Mouse (Mus musculus) heart, embryonic 10.5 days (tissue): ENCODE results near the gene Ppp1r14d. TPM values are rescaled to one million over a fixed set of nuclear protein-coding genes. Genes with fewer than 3 reads are reported as not detected.

Experiments
- DNase-seq: peaks from one replicate; pipeline ENCODE4 v3.0.0-alpha.2; 2017; ENCODE audit warnings: low spot score
- H3K27ac ChIP-seq: fragments of 300-500 bp; sonication (generic); 2 replicates; pipeline ENCODE4 v1.5.1; 2016; ENCODE audit warnings: mild to moderate bottlenecking
- H3K27me3 ChIP-seq: fragments of 300-500 bp; sonication (generic); 2 replicates; pipeline ENCODE4 v1.6.1; 2016; ENCODE audit warnings: mild to moderate bottlenecking; ENCODE audit not compliant: poor library complexity, insufficient read depth, severe bottlenecking
- H3K36me3 ChIP-seq: fragments of 300-500 bp; sonication (generic); 2 replicates; pipeline ENCODE4 v1.6.1; 2016; ENCODE audit warnings: mild to moderate bottlenecking, moderate library complexity
- H3K4me1 ChIP-seq: fragments of 300-500 bp; sonication (generic); 2 replicates; pipeline ENCODE4 v1.6.1; 2016; ENCODE audit warnings: mild to moderate bottlenecking
- H3K4me3 ChIP-seq: fragments of 300-500 bp; sonication (generic); 2 replicates; pipeline ENCODE4 v1.5.1; 2016; ENCODE audit warnings: mild to moderate bottlenecking, moderate library complexity
- H3K9me3 ChIP-seq: fragments of 300-500 bp; sonication (generic); 2 replicates; pipeline ENCODE4 v1.6.1; 2016; ENCODE audit warnings: mild to moderate bottlenecking, moderate library complexity
- WGBS: fragments of 180-500 bp; shearing (Covaris S2); methylation state at CpG from one replicate; pipeline ENCODE4 v1.1.7; 2016; 5-methylcytosine and 5-hydroxymethylcytosine counted together
- polyA plus RNA-seq: library from polyadenylated mRNA; unstranded; fragments of >200 nt; fragmentation: Nextera tagmentation; extraction: Ambion mirVana; gene quantifications from 2 replicates; pipeline ENCODE4 v1.2.1, GENCODE M21; 2016

Gene Ppp1r14d
- polyA plus RNA-seq, 1 experiment from 2014 or later = 0.18 TPM

DNA sequence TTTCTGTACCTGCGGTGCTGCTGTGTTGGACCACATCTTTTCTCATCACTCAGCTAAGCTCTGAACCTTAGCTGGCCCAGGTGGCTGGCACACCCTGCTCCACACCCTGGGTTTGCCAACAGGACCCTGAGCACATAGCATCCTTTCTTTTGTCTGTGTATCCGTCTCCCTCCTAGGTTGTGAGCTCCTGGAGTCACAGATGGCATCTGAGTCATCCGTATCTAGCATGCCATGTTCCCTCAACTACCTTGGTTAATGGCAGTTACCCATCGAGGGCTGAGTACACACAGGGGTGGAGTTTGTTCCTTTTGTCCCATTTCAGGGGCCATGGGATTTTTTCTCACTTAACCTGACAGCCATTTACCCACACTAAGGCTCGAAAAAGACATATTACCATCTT lies 20.7 kb upstream of the Ppp1r14d start:
- no peak for DNase-seq
- no peak overlapping the region for H3K27ac ChIP-seq
- H3K4me1 ChIP-seq = peaks cover 7% of the 10 kb centered on the region; the same call in 1 of the 2 replicates
- H3K9me3 ChIP-seq = no peaks in the 10 kb centered on the region
- 64% methylated on average over 5 of the region's 5 CpGs for WGBS
- no peaks in the 10 kb centered on the region for H3K36me3 ChIP-seq
- H3K4me3 ChIP-seq = no peak overlapping the region
- H3K27me3 ChIP-seq = peaks cover 43% of the 10 kb centered on the region

DNA sequence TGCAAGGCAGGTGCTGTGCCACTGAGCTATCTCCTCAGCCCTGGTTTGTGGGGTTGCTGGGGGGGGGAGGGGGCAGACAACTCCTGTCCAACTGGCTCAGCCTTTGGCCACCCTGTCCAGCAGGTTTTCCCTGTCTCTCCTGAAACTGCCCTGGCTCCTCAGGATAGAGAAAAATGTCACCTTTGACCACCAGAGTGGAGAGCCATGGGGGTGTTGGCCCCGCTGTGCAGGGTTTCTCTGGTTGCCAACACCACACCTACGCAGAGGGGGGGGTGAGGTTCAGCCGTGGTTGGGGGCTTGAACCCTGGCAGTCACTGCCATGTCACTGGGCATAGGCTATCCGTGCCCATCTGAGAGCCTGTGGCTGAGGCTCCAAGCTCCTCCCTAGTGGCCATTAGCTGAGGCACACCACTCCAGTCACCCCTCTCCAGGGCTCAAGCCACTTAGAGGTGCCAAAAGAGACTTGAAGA lies 19.9 kb upstream of the Ppp1r14d start:
- no peak for DNase-seq
- Histone ChIP-seq H3K27ac (no peak overlapping the region), H3K9me3 (no peaks in the 10 kb centered on the region), H3K36me3 (no peaks in the 10 kb centered on the region), H3K4me1 (peaks cover 7% of the 10 kb centered on the region; the same call in 1 of the 2 replicates), H3K27me3 (peaks cover 37% of the 10 kb centered on the region), H3K4me3 (no peak overlapping the region)
- WGBS = 67% methylated on average over 4 of the region's 4 CpGs

DNA sequence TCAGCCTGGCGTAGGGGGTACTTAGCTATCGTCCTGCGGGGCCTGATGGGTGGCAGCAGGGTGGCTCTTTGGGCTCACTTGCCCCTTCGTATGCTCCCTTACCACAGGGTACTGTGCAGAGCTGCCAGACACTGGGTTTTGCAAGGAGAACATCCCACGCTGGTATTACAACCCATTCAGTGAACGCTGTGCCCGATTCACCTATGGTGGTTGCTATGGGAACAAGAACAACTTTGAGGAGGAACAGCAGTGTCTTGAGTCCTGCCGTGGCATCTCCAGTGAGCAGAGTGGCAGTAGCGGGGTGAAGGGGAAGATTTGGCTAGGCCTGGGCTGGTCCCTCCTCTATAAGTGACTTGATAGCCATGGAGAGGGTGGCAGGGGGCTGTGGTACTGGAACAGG lies 18.2 kb upstream of the Ppp1r14d start:
- Histone ChIP-seq H3K9me3 (no peaks in the 10 kb centered on the region), H3K36me3 (no peaks in the 10 kb centered on the region), H3K27me3 (peaks cover 21% of the 10 kb centered on the region), H3K27ac (no peak overlapping the region), H3K4me3 (no peak overlapping the region), H3K4me1 (peaks cover 7% of the 10 kb centered on the region; the same call in 1 of the 2 replicates)
- DNase-seq = no peak
- WGBS = 83% methylated on average over 9 of the region's 9 CpGs

DNA sequence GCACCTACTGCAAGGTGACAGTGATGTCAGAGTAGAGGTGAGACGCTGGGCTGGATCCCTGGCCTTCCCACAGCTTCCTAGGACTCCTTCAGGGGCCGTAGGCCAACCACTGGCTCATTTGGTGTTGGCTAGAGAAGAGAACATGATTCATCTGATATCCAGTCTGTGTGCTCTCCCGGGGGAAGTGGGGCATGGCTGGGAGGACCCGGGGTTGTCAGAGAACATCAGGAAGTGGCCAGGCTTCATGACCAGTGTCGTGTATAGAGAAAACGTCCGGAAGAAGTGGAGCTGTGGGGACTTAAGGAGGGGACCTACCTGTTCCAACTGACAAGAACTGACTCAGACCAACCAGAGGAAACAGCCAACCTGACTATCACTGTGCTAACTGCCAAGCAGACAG lies 15.5 kb upstream of the Ppp1r14d start:
- WGBS = 75% methylated on average over 7 of the region's 7 CpGs
- H3K4me3 ChIP-seq = no peak overlapping the region

DNA sequence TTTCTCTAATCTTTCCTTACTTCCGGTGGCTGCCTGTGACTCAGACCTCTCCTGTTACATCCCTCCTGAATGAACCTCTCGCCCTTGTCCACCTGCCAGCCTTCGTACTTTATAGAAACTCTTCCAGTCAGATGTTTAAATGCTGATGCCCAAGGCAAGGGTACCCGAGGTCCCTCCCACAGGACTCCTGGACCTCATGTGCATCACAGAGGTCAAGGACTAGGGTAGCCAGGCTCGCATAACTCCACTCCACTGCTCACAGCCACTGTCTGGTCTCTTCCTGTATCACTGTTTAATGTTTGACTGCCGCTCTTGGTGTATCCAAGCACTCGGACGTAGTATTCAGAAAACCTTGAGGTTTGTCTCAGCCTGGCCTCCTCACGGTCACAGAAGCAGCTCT lies 12.8 kb upstream of the Ppp1r14d start:
- Histone ChIP-seq H3K9me3 (no peaks in the 10 kb centered on the region), H3K4me1 (peaks cover 4% of the 10 kb centered on the region), H3K27ac (no peak overlapping the region), H3K4me3 (no peak overlapping the region), H3K36me3 (no peaks in the 10 kb centered on the region), H3K27me3 (peaks cover 49% of the 10 kb centered on the region)
- DNase-seq = no peak
- WGBS = 74% methylated on average over 9 of the region's 9 CpGs

More for the DNA sequence above, 15.5 kb upstream of the Ppp1r14d start:
- Histone ChIP-seq H3K36me3 (no peaks in the 10 kb centered on the region), H3K4me1 (no peaks in the 10 kb centered on the region; the same call in 1 of the 2 replicates), H3K27me3 (peaks cover 42% of the 10 kb centered on the region), H3K9me3 (no peaks in the 10 kb centered on the region), H3K27ac (no peak overlapping the region)
- DNase-seq = no peak

DNA sequence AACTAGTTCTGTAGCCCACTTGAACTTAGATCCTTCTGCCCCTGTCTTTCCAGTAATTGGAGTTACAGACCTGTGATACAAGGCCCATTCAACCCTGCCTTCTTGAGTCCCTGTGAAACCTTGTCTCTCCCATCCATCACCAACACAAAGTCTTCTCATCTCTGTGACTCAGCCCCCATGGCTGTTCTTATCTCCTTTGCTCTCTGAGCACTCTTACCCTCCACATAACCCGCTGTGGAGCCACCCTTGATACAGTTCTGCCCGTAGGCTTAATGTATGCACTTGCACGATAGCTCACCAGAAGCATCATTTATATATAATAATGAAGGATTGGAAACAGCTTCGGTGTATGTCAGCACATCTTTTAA lies 11.1 kb upstream of the Ppp1r14d start:
- WGBS = 79% methylated on average over 4 of the region's 4 CpGs
- peaks cover 14% of the 10 kb centered on the region for H3K4me1 ChIP-seq
- no peak for DNase-seq
- H3K36me3 ChIP-seq = no peaks in the 10 kb centered on the region
- peaks cover 67% of the 10 kb centered on the region for H3K27me3 ChIP-seq
- no peak overlapping the region for H3K27ac ChIP-seq
- no peaks in the 10 kb centered on the region for H3K9me3 ChIP-seq
- H3K4me3 ChIP-seq = no peak overlapping the region

DNA sequence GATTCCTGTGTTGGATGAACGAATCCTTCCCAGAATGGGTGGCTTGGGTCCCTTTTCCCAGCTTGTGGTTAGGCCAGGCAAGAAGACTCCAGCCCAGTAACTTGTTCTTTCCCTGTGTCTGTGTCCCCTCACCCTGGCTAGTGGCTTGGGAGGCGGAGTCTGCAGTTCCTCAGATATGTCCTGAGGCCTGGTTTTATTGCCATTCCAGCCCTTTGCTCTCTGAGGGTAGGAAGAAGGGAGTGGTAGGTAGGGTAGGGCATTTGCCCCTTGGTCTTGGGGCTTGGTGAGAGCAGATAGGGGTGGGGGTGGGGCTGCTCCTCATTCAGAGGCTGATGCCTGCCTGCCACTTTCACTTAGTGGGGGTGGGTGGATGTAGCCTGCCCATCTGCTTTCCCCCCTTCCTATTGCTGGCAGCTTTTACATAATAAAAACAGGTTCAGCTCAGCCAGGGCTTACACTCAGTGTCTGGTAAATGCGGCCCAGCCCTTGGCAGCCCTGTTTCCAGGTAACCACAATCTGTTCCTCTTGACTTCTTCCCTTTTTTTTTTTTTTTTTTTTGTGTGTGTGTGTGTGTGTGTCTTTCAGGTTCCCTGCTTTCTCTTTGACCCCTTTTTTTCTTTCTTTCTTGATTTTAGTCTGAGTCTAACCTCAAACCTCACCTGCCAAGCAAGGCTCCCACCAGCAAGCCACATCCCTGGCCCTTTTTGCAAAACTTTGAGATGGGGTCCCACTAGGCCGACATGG lies 10.5 kb upstream of the Ppp1r14d start:
- WGBS = 76% methylated on average over 4 of the region's 4 CpGs
- Histone ChIP-seq H3K4me1 (peaks cover 14% of the 10 kb centered on the region), H3K36me3 (no peaks in the 10 kb centered on the region), H3K27ac (no peak overlapping the region), H3K27me3 (peaks cover 72% of the 10 kb centered on the region), H3K9me3 (no peaks in the 10 kb centered on the region), H3K4me3 (no peak overlapping the region)
- DNase-seq = no peak

DNA sequence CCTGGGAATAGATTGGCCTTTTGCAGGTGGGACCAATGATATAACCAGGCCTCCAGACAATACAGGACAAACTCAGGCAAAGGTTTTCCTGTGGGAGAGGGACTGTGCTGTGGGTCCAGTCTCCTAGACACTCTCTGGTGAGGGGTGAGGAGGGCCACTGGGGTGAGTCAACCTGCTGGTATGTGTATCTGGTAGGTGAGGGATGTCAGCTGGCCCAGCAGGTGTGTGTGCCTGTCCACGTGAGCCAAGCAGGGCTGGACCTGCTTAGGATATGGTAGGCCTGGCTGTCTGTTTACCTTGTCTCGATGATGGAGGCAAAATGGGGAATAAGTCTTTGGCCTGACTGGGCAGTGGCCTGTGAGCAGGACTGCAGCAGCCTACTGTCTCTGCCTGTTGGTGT lies 9.0 kb upstream of the Ppp1r14d start:
- peaks cover 87% of the 10 kb centered on the region for H3K27me3 ChIP-seq
- no peaks in the 10 kb centered on the region for H3K9me3 ChIP-seq
- peaks cover 14% of the 10 kb centered on the region for H3K4me1 ChIP-seq
- WGBS = 72% methylated on average over 2 of the region's 2 CpGs
- no peak overlapping the region for H3K4me3 ChIP-seq
- DNase-seq = no peak
- H3K27ac ChIP-seq = no peak overlapping the region
- H3K36me3 ChIP-seq = no peaks in the 10 kb centered on the region

DNA sequence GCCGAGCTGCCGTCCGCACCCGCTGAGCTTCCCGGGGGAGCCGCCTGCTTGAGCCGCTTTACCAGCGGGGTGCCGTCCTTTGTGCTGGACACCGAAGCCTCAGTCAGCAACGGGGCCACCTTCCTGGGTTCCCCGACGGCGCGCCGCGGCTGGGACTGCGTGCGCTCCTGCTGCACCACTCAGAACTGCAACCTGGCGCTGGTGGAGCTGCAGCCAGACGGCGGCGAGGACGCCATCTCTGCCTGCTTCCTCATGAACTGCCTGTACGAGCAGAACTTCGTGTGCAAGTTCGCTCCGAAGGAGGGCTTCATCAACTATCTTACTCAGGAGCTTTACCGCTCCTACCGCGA lies 8.1 kb upstream of the Ppp1r14d start:
- WGBS = 2% methylated on average over 31 of the region's 31 CpGs
- H3K36me3 ChIP-seq = no peaks in the 10 kb centered on the region
- DNase-seq = no peak

DNA sequence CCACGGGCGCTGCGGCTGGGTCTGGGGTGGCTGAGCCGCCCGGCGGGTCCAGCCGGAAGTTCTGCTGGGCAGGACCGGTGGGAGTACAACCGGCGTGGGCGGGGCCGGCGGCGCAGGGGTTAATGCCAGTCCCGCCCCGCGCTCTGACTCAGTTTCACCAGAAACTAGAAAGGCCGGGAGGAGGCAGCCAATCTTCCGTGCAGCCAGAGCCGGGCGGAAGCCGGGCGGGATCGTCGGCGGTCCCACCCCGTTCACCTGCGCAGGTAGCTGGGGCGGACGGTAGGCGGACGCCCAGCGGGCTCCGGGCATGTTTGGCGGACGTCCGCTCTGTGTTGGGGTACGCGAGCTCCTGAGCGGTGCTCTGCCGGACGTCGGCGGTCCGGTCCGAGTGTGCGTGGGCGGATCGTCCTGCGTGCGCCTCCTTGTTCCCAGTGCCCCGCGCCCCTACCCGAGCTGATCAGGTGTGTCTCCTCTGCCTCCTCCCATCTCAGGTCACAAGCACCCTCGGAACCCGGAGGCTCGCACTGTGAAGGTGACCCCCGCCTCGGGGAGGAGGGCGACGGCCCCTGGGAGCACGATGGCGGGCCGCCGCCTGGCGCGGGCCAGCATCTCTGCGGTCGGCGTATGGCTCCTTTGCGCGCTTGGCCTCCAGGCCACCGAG lies 7.6 kb upstream of the Ppp1r14d start, which contains the start of gene Spint1:
Gene Spint1, plus strand, starts transcription at position 153 of the 661 bp plus-strand sequence.
- Histone ChIP-seq H3K27me3 (peaks cover 83% of the 10 kb centered on the region), H3K36me3 (no peaks in the 10 kb centered on the region), H3K27ac (peak within 1 kb of the TSS; percentile 43), H3K9me3 (no peaks in the 10 kb centered on the region), H3K4me3 (peak within 1 kb of the TSS; percentile 63), H3K4me1 (peaks cover 14% of the 10 kb centered on the region)
- under 1% methylated on average over 73 of the region's 73 CpGs for WGBS
- DNase-seq = peak; percentile 68

More for the DNA sequence above, 8.1 kb upstream of the Ppp1r14d start:
- Histone ChIP-seq H3K4me1 (peaks cover 14% of the 10 kb centered on the region), H3K27me3 (peaks cover 89% of the 10 kb centered on the region), H3K27ac (peak overlapping the region; percentile 43), H3K4me3 (peak overlapping the region; percentile 63), H3K9me3 (no peaks in the 10 kb centered on the region)

DNA sequence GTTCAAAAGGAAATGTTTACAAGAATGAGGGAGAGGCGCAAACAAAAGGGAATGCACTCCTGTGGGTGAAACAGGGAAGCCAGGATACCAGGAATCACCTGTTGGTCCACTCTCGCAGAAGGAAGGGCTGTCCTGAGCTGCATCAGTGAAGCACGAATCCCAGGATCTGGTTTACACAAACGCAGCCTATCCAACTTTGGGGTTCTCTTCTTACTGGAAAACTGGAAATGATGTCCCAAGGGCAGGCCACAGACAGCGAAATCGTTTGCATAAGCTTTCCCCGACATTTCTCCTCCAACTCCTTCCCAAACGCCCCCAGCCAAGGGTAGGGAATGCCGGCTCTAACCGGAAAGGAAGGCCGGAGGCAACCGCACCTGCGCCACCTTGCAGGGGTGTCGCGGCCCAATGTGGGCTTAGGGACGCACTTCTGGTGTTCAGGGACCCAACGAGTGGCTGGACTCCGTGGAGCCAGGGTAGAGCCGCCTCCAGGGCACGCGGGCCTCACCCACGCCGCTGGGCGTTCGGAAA lies 7.0 kb upstream of the Ppp1r14d start:
- no peak for DNase-seq
- WGBS = 7% methylated on average over 25 of the region's 25 CpGs
- H3K4me3 ChIP-seq = peak overlapping the region; percentile 63
- H3K27me3 ChIP-seq = peaks cover 80% of the 10 kb centered on the region
- H3K36me3 ChIP-seq = no peaks in the 10 kb centered on the region
- H3K27ac ChIP-seq = no peak overlapping the region; the same call in 1 of the 2 replicates
- peaks cover 14% of the 10 kb centered on the region for H3K4me1 ChIP-seq
- no peaks in the 10 kb centered on the region for H3K9me3 ChIP-seq

DNA sequence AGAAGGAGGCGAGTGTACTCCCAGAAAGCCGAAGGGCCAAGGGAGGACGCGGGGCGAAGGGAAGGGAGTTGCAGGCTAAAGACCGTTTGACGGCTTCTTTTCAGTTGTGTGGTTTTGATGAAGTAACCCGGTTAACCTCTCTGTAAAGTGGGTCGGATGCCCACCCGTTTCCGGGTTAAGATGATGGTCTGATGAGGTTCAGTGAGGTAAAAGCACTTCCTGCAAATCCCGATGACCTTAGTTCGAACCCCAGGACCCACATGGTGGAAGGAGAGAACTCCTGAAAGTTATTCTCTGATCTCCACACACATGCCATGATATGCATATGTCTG lies 20.6 kb downstream of the Ppp1r14d start:
- Histone ChIP-seq H3K4me3 (peak overlapping the region; percentile 81), H3K4me1 (peaks cover 15% of the 10 kb centered on the region), H3K27ac (peak overlapping the region; percentile 95), H3K36me3 (peaks cover 36% of the 10 kb centered on the region), H3K27me3 (no peaks in the 10 kb centered on the region), H3K9me3 (no peaks in the 10 kb centered on the region)
- DNase-seq = peak; percentile 79
- 1% methylated on average over 13 of the region's 13 CpGs for WGBS
